Mouse (Mus musculus) ovary, postnatal 36 days (tissue): ENCODE results near the gene Zfp599.

Experiments used
- DNase-seq: peaks from one replicate; pipeline ENCODE4 v3.0.0; 2022; ENCODE audit warnings: low spot score, mixed read lengths

Gene Zfp599

GRCm38 (mm10) chr9:22224066-22224465 is 35.6 kb downstream of the Zfp599 start:
- no peak for DNase-seq

DNA sequence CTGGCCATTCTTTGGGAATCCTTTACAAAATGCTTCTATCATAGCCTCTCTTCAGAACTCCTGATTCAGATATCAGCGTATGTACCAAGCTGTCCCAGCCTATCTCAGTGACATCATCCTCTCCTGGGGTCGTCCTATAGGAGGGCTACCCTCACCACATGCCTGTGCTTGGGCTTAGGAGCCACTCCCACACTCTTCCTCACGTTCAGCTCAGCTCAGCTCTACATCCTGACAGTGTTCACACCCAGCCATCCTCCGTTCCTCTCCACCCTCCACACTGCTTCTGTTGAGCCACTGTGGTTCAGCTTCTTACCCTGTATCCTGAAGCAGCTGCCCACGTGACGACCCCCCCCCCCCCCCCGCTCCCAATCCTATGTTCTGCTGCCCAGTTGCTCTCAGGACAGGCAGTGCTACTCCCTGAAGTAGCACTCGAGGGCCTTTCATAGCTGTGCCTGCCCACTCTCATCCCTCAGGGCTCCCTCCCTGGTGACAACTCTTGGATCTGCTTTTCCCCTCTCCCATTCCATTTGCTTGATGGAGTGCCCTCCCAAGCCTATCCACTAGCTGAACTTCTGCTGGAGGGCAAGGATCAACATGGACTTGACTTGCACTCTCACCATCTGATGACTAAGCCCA is 41.7 kb downstream of the Zfp599 start:
- DNase-seq, result no peak

DNA sequence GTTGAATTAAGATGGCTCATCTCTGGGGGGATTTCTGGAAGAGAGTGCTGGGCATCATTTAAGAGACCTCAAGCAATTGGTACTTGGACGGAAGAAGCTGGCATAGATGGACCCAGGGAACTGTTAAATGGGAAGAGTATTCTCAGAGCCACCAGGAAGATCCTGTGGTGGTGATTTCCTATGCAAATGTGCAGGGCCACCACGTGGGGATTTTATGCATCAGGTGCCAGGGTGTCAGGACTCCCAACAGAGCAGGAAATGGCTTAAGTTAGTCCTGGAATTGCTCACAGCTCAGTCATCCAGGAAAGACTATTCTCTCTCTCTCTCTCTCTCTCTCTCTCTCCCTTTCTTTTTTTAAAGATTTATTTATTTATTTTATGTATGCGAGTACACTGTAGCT is 43.0 kb downstream of the Zfp599 start:
- no peak for DNase-seq

DNA sequence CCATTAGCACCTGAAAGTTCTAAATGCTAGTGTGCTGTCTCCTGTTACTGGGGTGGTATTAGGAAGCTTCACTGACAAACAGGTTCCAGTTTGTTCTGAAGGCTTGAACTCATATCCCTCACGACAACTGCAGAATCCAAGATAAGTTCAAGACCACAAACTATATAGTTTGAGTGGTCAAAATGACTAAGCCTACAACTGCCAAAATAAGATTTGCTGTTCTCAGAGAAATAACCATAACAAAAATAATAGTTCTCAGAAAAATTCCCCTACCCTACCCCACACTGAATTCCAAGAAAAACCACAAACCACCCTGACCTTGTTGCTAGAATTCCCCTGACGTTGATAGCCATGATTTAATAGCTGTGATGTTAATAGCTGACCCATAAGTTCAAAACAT is 45.1 kb downstream of the Zfp599 start:
- no peak for DNase-seq

- no peak for DNase-seq
These were observed 45.9 kb downstream of the Zfp599 start for GRCm38 (mm10) chr9:22213785-22214194.
